Mouse (Mus musculus): ENCODE measurements around the gene Aph1a. TPM values are rescaled to one million over a fixed set of nuclear protein-coding genes. Genes with fewer than 3 reads are reported as not detected.
A peak's percentile ranks its signal among the peaks of the same experiment; 100 is the strongest.
"Not testable (repeated sequence)": the region's sequence is repeated elsewhere in the genome, so short reads cannot be mapped to it uniquely, and the experiment has no call there.

Aph1a gene
- total and polyA plus RNA-seq, 3 experiments = 98.7 to 121 (median 99.9) TPM

GRCm38 (mm10) chr3:95914706-95915105, 20.9 kb downstream of the Aph1a start:
- no peak overlapping the region for H3K9ac ChIP-seq (ENCODE audit: low read depth, low read length)
- DNase-seq = no peak
- H3K4me3 ChIP-seq = no peak overlapping the region
- intact Hi-C loops (cut with DNase I) = no loop called here
- H3K4me1 ChIP-seq (ENCODE audit: control insufficient read depth, insufficient read depth, low read length) = no peaks in the 10 kb centered on the region
- H3K27me3 ChIP-seq (ENCODE audit: control insufficient read depth, insufficient read depth, low read length) = no peaks in the 10 kb centered on the region
- WGBS = 54% methylated on average over 4 of the region's 4 CpGs
- H3K36me3 ChIP-seq (ENCODE audit: control insufficient read depth, insufficient read depth, low read length) = no peaks in the 10 kb centered on the region
- TF ChIP-seq CTCF (IDR thresholded peaks at IDR 0.05) = no peak
- TF ChIP-seq EP300 (IDR thresholded peaks at IDR 0.05; ENCODE audit: insufficient read depth, low read depth, low read length) = no peak
- no peak for TF ChIP-seq POLR2A (IDR thresholded peaks at IDR 0.05; ENCODE audit: insufficient read depth, low read depth, low read length)
- no peak overlapping the region for H3K27ac ChIP-seq
- no peaks in the 10 kb centered on the region for H3K79me2 ChIP-seq (replicated peaks; ENCODE audit: control insufficient read depth, insufficient read depth, low read length)

DNA sequence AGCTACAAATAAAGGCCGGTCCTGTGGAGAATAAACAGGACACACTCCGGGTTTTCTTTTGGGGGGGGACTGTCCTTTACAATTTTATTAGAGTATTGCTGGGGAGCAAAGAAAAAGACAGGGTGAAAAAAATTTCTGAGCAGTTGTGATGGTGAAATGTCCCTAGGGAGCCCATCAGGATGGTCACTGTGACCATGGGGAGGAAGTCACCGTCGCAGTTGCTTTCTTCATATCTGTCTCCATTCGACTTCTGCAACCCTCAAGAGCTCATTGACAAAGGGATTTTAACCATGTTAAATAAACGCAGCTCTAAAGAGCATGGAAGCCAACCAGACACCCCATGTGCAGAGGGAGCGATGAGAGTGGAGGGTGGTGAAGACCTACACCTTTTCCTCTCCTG, 23.0 kb downstream of the Aph1a start:
- WGBS = 63% methylated on average over 7 of the region's 7 CpGs

DNA sequence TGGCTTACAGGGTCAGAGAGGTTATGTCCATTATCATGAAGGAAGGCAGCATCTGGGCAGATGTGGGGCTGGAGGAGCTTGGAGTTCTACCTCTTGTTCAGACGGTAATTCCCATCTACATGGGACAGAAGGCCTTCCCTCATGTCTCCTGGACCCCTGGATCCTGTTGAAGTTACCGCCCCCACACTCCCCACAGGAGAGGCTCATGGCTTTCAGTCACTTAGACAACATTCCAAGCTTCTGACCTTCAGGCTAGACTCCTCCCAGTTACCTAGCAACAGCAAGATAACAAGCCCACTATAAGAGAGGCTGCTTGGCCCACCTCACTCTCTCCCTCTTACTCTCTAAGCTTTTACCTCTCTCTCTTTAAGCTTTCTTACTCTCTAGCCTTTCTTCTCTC, 26.8 kb downstream of the Aph1a start:
- 61% methylated on average over 2 of the region's 2 CpGs for WGBS
- H3K4me3 ChIP-seq; H3K4me1 ChIP-seq (ENCODE audit: control insufficient read depth, insufficient read depth, low read length); intact Hi-C loops (cut with DNase I); H3K9ac ChIP-seq (ENCODE audit: low read depth, low read length); H3K36me3 ChIP-seq (ENCODE audit: control insufficient read depth, insufficient read depth, low read length); H3K79me2 ChIP-seq (replicated peaks; ENCODE audit: control insufficient read depth, insufficient read depth, low read length); H3K27ac ChIP-seq; DNase-seq; H3K27me3 ChIP-seq (ENCODE audit: control insufficient read depth, insufficient read depth, low read length): not testable (repeated sequence)

More for the DNA sequence above, 23.0 kb downstream of the Aph1a start:
- TF ChIP-seq CTCF (IDR thresholded peaks at IDR 0.05) = no peak
- TF ChIP-seq EP300 (IDR thresholded peaks at IDR 0.05; ENCODE audit: insufficient read depth, low read depth, low read length) = no peak
- TF ChIP-seq POLR2A (IDR thresholded peaks at IDR 0.05; ENCODE audit: insufficient read depth, low read depth, low read length) = no peak
- DNase-seq = no peak
- intact Hi-C loops (cut with DNase I) = no loop called here
- Histone ChIP-seq H3K27me3 (ENCODE audit: control insufficient read depth, insufficient read depth, low read length) (no peaks in the 10 kb centered on the region), H3K27ac (no peak overlapping the region), H3K4me1 (ENCODE audit: control insufficient read depth, insufficient read depth, low read length) (no peaks in the 10 kb centered on the region), H3K9ac (ENCODE audit: low read depth, low read length) (no peak overlapping the region), H3K79me2 (replicated peaks; ENCODE audit: control insufficient read depth, insufficient read depth, low read length) (no peaks in the 10 kb centered on the region), H3K36me3 (ENCODE audit: control insufficient read depth, insufficient read depth, low read length) (no peaks in the 10 kb centered on the region), H3K4me3 (no peak overlapping the region)

- 85% methylated on average over 7 of the region's 7 CpGs for WGBS
- intact Hi-C loops (cut with DNase I); H3K27ac ChIP-seq: not testable (repeated sequence)
Observed at GRCm38 (mm10) chr3:95923429-95923828, 29.7 kb downstream of the Aph1a start.

DNA sequence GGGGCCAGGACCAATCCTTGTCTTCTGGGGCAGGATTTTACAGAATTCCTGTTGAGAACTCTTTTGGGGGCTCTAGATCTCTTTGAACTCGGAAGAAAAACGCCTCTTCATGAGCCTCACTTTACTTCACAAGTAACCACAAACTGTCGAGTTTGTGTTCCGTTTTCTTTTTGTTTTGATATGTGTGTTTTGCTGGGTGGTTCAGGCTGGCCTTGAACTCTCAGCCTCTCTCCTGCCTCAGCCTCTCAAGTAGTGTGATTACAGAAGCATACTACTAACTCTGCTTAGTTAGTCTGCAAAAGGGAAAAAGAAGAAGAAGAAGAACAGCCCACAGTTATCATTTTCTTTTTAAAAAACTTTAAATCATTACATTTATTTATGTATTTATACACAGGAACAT, 30.4 kb downstream of the Aph1a start:
- no peaks in the 10 kb centered on the region for H3K27me3 ChIP-seq (ENCODE audit: control insufficient read depth, insufficient read depth, low read length)

More at GRCm38 (mm10) chr3:95923429-95923828, 29.7 kb downstream of the Aph1a start:
- H3K36me3 ChIP-seq (ENCODE audit: control insufficient read depth, insufficient read depth, low read length); DNase-seq; H3K79me2 ChIP-seq (replicated peaks; ENCODE audit: control insufficient read depth, insufficient read depth, low read length); H3K9ac ChIP-seq (ENCODE audit: low read depth, low read length); H3K4me3 ChIP-seq; H3K27me3 ChIP-seq (ENCODE audit: control insufficient read depth, insufficient read depth, low read length); H3K4me1 ChIP-seq (ENCODE audit: control insufficient read depth, insufficient read depth, low read length): not testable (repeated sequence)

GRCm38 (mm10) chr3:95925087-95925486, 31.3 kb downstream of the Aph1a start:
- TF ChIP-seq POLR2A (IDR thresholded peaks at IDR 0.05; ENCODE audit: insufficient read depth, low read depth, low read length) (no peak), EP300 (IDR thresholded peaks at IDR 0.05; ENCODE audit: insufficient read depth, low read depth, low read length) (no peak), CTCF (IDR thresholded peaks at IDR 0.05) (no peak)
- no peaks in the 10 kb centered on the region for H3K4me1 ChIP-seq (ENCODE audit: control insufficient read depth, insufficient read depth, low read length)
- no peak overlapping the region for H3K9ac ChIP-seq (ENCODE audit: low read depth, low read length)
- DNase-seq = no peak
- H3K36me3 ChIP-seq (ENCODE audit: control insufficient read depth, insufficient read depth, low read length) = no peaks in the 10 kb centered on the region
- no peak overlapping the region for H3K27ac ChIP-seq
- no peak overlapping the region for H3K4me3 ChIP-seq
- no peaks in the 10 kb centered on the region for H3K79me2 ChIP-seq (replicated peaks; ENCODE audit: control insufficient read depth, insufficient read depth, low read length)
- intact Hi-C loops (cut with DNase I) = no loop called here
- 80% methylated on average over 5 of the region's 5 CpGs for WGBS
- no peaks in the 10 kb centered on the region for H3K27me3 ChIP-seq (ENCODE audit: control insufficient read depth, insufficient read depth, low read length)

More for the DNA sequence above, 30.4 kb downstream of the Aph1a start:
- WGBS = 63% methylated on average over 4 of the region's 4 CpGs
- H3K27ac ChIP-seq = no peak overlapping the region
- no peaks in the 10 kb centered on the region for H3K79me2 ChIP-seq (replicated peaks; ENCODE audit: control insufficient read depth, insufficient read depth, low read length)
- DNase-seq = no peak
- no peaks in the 10 kb centered on the region for H3K4me1 ChIP-seq (ENCODE audit: control insufficient read depth, insufficient read depth, low read length)
- TF ChIP-seq EP300 (IDR thresholded peaks at IDR 0.05; ENCODE audit: insufficient read depth, low read depth, low read length) = no peak
- TF ChIP-seq POLR2A (IDR thresholded peaks at IDR 0.05; ENCODE audit: insufficient read depth, low read depth, low read length) = no peak
- no peak for TF ChIP-seq CTCF (IDR thresholded peaks at IDR 0.05)
- intact Hi-C loops (cut with DNase I) = no loop called here
- H3K4me3 ChIP-seq = no peak overlapping the region
- no peak overlapping the region for H3K9ac ChIP-seq (ENCODE audit: low read depth, low read length)
- no peaks in the 10 kb centered on the region for H3K36me3 ChIP-seq (ENCODE audit: control insufficient read depth, insufficient read depth, low read length)

- H3K4me3 ChIP-seq = peak overlapping the region; percentile 57
- H3K9ac ChIP-seq (ENCODE audit: low read depth, low read length) = no peak overlapping the region; the same call in 1 of the 2 replicates
- no peak for DNase-seq
- intact Hi-C loops (cut with DNase I) = no loop called here
- peaks cover 2% of the 10 kb centered on the region for H3K4me1 ChIP-seq (ENCODE audit: control insufficient read depth, insufficient read depth, low read length)
- no peaks in the 10 kb centered on the region for H3K27me3 ChIP-seq (ENCODE audit: control insufficient read depth, insufficient read depth, low read length)
- TF ChIP-seq CTCF (IDR thresholded peaks at IDR 0.05) = no peak
- no peak for TF ChIP-seq EP300 (IDR thresholded peaks at IDR 0.05; ENCODE audit: insufficient read depth, low read depth, low read length)
- no peak for TF ChIP-seq POLR2A (IDR thresholded peaks at IDR 0.05; ENCODE audit: insufficient read depth, low read depth, low read length)
- H3K79me2 ChIP-seq (replicated peaks; ENCODE audit: control insufficient read depth, insufficient read depth, low read length) = no peaks in the 10 kb centered on the region
- no peaks in the 10 kb centered on the region for H3K36me3 ChIP-seq (ENCODE audit: control insufficient read depth, insufficient read depth, low read length)
- H3K27ac ChIP-seq = no peak overlapping the region
- WGBS = 44% methylated on average over 6 of the region's 6 CpGs
Observed at GRCm38 (mm10) chr3:95928261-95928657, 34.5 kb downstream of the Aph1a start.

Measured in heart, adult 2 months (tissue).